Mouse (Mus musculus): ENCODE results near the gene Mustn1.

- no peak for TF ChIP-seq POLR2A (IDR thresholded peaks at IDR 0.05; ENCODE audit: control insufficient read depth in 1 of 2, insufficient read depth in 1 of 2, low read depth in 1 of 2, low read length in 2 of 2, poor library complexity in 1 of 2)
- TF ChIP-seq CTCF (IDR thresholded peaks at IDR 0.05 in 2 of 3, conservative IDR thresholded peaks at IDR 0.05 in 1 of 3; ENCODE audit: control insufficient read depth in 1 of 3, insufficient read depth in 1 of 3, low read depth in 2 of 3, low read length in 3 of 3, poor library complexity in 1 of 3, severe bottlenecking in 1 of 3), result no peak
- TF ChIP-seq HCFC1 (IDR thresholded peaks at IDR 0.05; ENCODE audit: low read depth, low read length), result no peak
- no peak for TF ChIP-seq TCF12 (IDR thresholded peaks at IDR 0.05; ENCODE audit: low read depth, low read length)
- TF ChIP-seq USF2 (IDR thresholded peaks at IDR 0.05; ENCODE audit: borderline replicate concordance in 1 of 2, insufficient read depth in 1 of 2, low read depth in 1 of 2, low read length in 2 of 2), result no peak
- TF ChIP-seq TBP (IDR thresholded peaks at IDR 0.05; ENCODE audit: low read depth, low read length), result no peak
- TF ChIP-seq EP300 (IDR thresholded peaks at IDR 0.05; ENCODE audit: low read depth in 1 of 2, low read length in 2 of 2), result no peak
- TF ChIP-seq MAX (IDR thresholded peaks at IDR 0.05; ENCODE audit: low read length), result no peak
- no peak for TF ChIP-seq USF1 (IDR thresholded peaks at IDR 0.05; ENCODE audit: low read depth, low read length)
- no peak for TF ChIP-seq GATA1 (IDR thresholded peaks at IDR 0.05; ENCODE audit: low read depth, low read length)
- TF ChIP-seq SIN3A (IDR thresholded peaks at IDR 0.05; ENCODE audit: low read length), result no peak
These were observed 27.0 kb downstream of the Mustn1 start for GRCm38 (mm10) chr14:30906001-30906400.

All from MEL (cell line).